Mouse (Mus musculus) myocyte (in vitro differentiated cells): ENCODE data around the gene Amy2a3.
"Not testable (repeated sequence)": the region's sequence is repeated elsewhere in the genome, so short reads cannot be mapped to it uniquely, and the experiment has no call there.

Source experiments
- MAX ChIP-seq: IDR thresholded peaks from one replicate; pipeline ENCODE4 v1.6.1; 2011; ENCODE audit warnings: low read depth, mild to moderate bottlenecking, control low read depth
- POLR2A ChIP-seq: IDR thresholded peaks from one replicate; pipeline ENCODE4 v1.6.1; 2011; ENCODE audit warnings: low read depth, mild to moderate bottlenecking, control low read depth, moderate library complexity; ENCODE audit not compliant: insufficient read length
- POLR2AphosphoS2 ChIP-seq: IDR thresholded peaks from one replicate; pipeline ENCODE4 v1.6.1; 2011; ENCODE audit warnings: low read depth, control low read depth; ENCODE audit not compliant: insufficient read length
- USF1 ChIP-seq: IDR thresholded peaks from one replicate; pipeline ENCODE4 v1.6.1; 2011; ENCODE audit warnings: low read depth, mild to moderate bottlenecking, control low read depth, moderate library complexity

- TF ChIP-seq USF1, POLR2AphosphoS2, POLR2A, MAX: not testable (repeated sequence)
Measured at GRCm38 (mm10) chr3:113291349-113291748, 32.5 kb downstream of the Amy2a3 start, which contains the start of gene Amy2a4.
